Mouse (Mus musculus): Measurements from ENCODE around the gene Art1. TPM values are rescaled to one million over a fixed set of nuclear protein-coding genes. Genes with fewer than 3 reads are reported as not detected.

The Art1 gene
- polyA plus RNA-seq, 1 experiment from 2014 or later, result 0.52 TPM

Other genes starting within 250 kb of the Art1 start
- gene Folr2, start 244.5 kb upstream of the Art1 start, polyA plus RNA-seq (2014; fragmentation: Nextera tagmentation; extraction: Ambion mirVana), result 0.94 and 1.1 TPM in 2 replicates
- 102 and 103 TPM in 2 replicates for gene Anapc15, start 238.0 kb upstream of the Art1 start, polyA plus RNA-seq (2014; fragmentation: Nextera tagmentation; extraction: Ambion mirVana)
- 10.5 and 11.4 TPM in 2 replicates for gene Folr1, start 231.0 kb upstream of the Art1 start, polyA plus RNA-seq (2014; fragmentation: Nextera tagmentation; extraction: Ambion mirVana)
- 126 and 145 TPM in 2 replicates for gene Lamtor1, start 195.8 kb upstream of the Art1 start, polyA plus RNA-seq (2014; fragmentation: Nextera tagmentation; extraction: Ambion mirVana)
- 0.53 and 0.56 TPM in 2 replicates for gene Tomt, start 195.4 kb upstream of the Art1 start, polyA plus RNA-seq (2014; fragmentation: Nextera tagmentation; extraction: Ambion mirVana)
- gene Lrrc51, start 167.8 kb upstream of the Art1 start, polyA plus RNA-seq (2014; fragmentation: Nextera tagmentation; extraction: Ambion mirVana), result 8.3 and 8.6 TPM in 2 replicates
- 112 and 114 TPM in 2 replicates for gene Numa1, start 167.6 kb upstream of the Art1 start, polyA plus RNA-seq (2014; fragmentation: Nextera tagmentation; extraction: Ambion mirVana)
- 4.1 and 5.5 TPM in 2 replicates for gene Il18bp, start 83.1 kb upstream of the Art1 start, polyA plus RNA-seq (2014; fragmentation: Nextera tagmentation; extraction: Ambion mirVana)
- gene Rnf121, start 36.3 kb upstream of the Art1 start, polyA plus RNA-seq (2014; fragmentation: Nextera tagmentation; extraction: Ambion mirVana), result 30.2 and 31.9 TPM in 2 replicates
- gene Xndc1, start 36.2 kb upstream of the Art1 start, polyA plus RNA-seq (2014; fragmentation: Nextera tagmentation; extraction: Ambion mirVana), result 36.9 and 38.8 TPM in 2 replicates
- 2.1 and 2.4 TPM in 2 replicates for gene Xntrpc, start 36.0 kb upstream of the Art1 start, polyA plus RNA-seq (2014; fragmentation: Nextera tagmentation; extraction: Ambion mirVana)
- gene Trpc2, start 18.6 kb upstream of the Art1 start, polyA plus RNA-seq (2014; fragmentation: Nextera tagmentation; extraction: Ambion mirVana), result not detected in 2 replicates
- gene Art5, start 7.7 kb downstream of the Art1 start, polyA plus RNA-seq (2014; fragmentation: Nextera tagmentation; extraction: Ambion mirVana), result 0.72 and 1.5 TPM in 2 replicates
- not detected in 2 replicates for gene Chrna10, start 15.1 kb downstream of the Art1 start, polyA plus RNA-seq (2014; fragmentation: Nextera tagmentation; extraction: Ambion mirVana)
- 46.3 and 50.0 TPM in 2 replicates for gene Nup98, start 108.4 kb downstream of the Art1 start, polyA plus RNA-seq (2014; fragmentation: Nextera tagmentation; extraction: Ambion mirVana)
- 54.5 and 58.8 TPM in 2 replicates for gene Pgap2, start 108.5 kb downstream of the Art1 start, polyA plus RNA-seq (2014; fragmentation: Nextera tagmentation; extraction: Ambion mirVana)
- gene Rhog, start 154.3 kb downstream of the Art1 start, polyA plus RNA-seq (2014; fragmentation: Nextera tagmentation; extraction: Ambion mirVana), result 32.2 and 37.2 TPM in 2 replicates
- 12.3 and 14.3 TPM in 2 replicates for gene Stim1, start 166.1 kb downstream of the Art1 start, polyA plus RNA-seq (2014; fragmentation: Nextera tagmentation; extraction: Ambion mirVana)